Mouse (Mus musculus): Measurements from ENCODE around the gene Adamts14.

The Adamts14 gene

GRCm38 (mm10) chr10:61273081-61273843 lies at the start of gene Adamts14:
Gene Adamts14 (minus strand): TSS chr10:61273438.
- DNase-seq (ENCODE audit: low read depth, low spot score), result no peak

GRCm38 (mm10) chr10:61318527-61318926 lies 45.3 kb upstream of the Adamts14 start:
- DNase-seq (ENCODE audit: low read depth, low spot score), result no peak

- no peak for DNase-seq (ENCODE audit: low read depth, low spot score)
Observed at GRCm38 (mm10) chr10:61315324-61315880, 42.2 kb upstream of the Adamts14 start.

- no peak for DNase-seq (ENCODE audit: low read depth, low spot score)
Observed at GRCm38 (mm10) chr10:61313750-61314149, 40.5 kb upstream of the Adamts14 start.

DNA sequence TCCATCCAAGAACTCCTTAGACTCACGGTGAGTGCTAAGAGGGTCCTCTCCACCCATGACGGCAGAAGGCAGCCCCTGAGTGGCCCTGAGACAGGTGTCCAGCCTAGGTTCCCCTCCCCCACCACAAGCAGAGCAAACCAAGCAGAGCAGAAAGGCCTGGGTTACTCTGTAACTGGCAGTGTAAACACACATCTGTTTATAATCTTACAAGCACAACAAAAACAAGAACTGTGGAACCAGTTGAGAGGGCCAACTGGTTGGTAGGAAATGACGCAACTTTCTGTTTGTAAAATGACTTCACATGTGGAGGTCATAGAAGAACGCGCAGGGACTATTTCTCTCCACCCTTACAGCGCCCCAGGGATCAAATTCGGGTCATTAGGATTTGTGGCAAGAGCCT lies 39.5 kb upstream of the Adamts14 start:
- no peak for DNase-seq (ENCODE audit: low read depth, low spot score)

DNA sequence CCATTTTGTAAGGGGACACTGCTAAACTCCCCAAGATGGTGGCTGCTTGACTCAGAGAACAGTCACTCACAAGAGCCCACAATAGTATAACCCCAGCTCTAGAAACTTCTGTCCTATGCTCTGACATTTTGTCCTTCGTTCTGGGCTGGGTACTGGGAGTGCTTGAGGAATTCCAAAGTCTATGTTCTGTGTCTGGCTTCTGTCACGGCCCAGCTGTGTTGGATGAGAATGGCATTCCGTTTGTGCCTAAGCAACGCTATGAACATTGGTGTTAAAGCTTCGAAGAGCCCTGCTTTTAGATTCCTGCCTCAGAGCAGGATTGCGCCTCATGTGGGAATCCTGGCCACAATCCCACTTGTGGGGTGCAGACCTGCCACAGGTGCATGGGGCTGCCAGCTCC lies 38.9 kb upstream of the Adamts14 start:
- no peak for DNase-seq (ENCODE audit: low read depth, low spot score)

- DNase-seq (ENCODE audit: low read depth, low spot score), result peak; percentile 40
Observed at GRCm38 (mm10) chr10:61308706-61309320, 35.6 kb upstream of the Adamts14 start.

GRCm38 (mm10) chr10:61305928-61306590 lies 32.8 kb upstream of the Adamts14 start:
- no peak for DNase-seq (ENCODE audit: low read depth, low spot score)

GRCm38 (mm10) chr10:61304046-61304445 lies 30.8 kb upstream of the Adamts14 start:
- DNase-seq (ENCODE audit: low read depth, low spot score), result no peak

DNA sequence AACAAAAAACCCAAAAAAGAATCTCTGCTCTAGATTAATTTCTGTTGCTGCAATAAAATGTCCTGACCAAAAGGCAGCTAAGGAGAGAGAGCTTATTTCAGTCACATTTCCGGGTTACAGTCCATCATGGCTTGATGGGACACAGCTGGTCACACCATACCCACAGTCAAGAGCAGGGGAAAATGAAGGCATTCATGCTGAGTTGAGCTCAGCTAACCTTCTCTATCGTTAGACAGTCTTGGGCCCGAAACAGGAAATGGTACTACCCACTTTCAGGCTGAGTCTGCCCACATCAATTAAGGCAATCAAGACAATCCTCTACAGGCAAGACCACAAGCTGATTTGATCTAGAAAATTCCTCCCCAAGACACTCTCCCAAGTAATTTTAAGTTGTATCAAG lies 27.8 kb upstream of the Adamts14 start:
- no peak for DNase-seq (ENCODE audit: low read depth, low spot score)

DNA sequence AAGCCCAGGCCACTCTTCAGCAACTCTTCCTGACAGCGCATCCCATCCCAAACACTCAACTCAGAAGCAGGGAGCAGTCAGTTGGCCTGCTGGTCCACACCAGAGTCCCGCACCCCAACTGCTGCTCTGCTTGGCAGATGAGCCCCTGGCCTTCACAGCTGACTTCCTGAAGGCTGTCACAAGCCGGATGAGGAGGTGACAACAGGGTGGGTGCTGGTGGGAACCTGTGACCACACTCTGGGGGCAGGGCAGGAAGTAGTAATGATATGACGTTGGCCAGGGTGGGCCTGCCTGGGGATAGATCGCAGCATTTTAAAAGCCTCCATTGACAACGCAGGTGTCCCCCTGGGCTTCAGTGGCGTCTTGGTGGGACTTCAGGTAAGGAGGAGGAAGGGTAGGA lies 24.2 kb upstream of the Adamts14 start, which contains the start of gene Prf1:
TSS of gene Prf1 (plus strand) at position 357 of the 400 bp plus-strand sequence.
- DNase-seq (ENCODE audit: low read depth, low spot score), result no peak

DNA sequence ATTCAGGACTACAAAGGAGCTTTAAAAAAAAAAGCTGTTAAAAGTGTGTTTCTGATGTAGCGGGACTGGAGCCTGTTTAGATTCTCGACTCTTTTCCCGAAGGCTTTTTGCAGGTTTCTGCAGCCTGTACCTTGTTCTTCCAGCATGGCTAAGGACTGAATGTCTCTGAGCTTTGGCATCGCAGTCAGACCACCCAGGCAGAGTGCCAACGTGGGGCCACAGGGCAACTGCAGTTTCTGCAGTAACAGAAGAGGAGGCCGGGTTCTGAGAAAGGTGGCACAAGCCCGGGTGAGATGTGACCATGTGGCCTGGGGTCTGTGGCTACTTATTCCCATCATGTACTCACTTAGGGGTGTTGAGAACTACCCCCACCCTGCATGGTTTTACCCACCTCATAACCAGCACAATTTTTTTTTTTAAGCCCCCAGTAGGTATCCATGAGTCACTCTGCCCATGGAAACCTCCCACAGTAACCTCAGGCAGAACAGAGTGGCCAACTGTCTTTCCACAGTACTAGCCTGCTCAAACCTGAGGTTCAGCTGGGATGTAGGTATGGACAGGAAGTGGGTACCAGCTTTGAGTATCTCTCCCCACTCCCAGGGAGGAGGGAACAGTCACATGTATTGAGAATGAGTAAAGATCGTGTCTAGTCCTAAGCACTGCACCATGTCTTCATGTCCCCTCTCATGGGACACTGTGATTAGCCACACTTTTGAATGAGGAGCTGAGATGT lies 23.6 kb upstream of the Adamts14 start:
- DNase-seq (ENCODE audit: low read depth, low spot score), result no peak

GRCm38 (mm10) chr10:61294242-61294641 lies 21.0 kb upstream of the Adamts14 start:
- DNase-seq (ENCODE audit: low read depth, low spot score), result no peak

DNA sequence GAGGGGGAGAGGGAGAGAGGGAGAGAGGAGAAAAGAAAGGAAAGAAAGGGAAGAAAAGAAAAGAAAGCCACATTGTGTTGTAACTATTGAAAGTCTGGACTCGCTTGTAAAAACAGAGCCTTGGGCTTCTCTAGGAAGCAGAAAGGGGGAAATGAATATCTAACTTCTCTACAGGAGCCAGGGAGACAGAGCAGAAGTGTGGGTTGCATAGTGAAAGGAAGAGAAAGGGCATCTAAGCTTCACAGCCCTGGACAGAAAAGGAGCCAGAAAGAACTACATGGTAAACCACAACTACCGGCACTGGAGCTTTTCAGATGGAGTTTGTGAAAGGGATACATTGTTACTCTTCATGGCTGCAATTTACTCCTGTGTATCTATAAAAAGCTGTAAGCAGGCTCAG lies 17.2 kb upstream of the Adamts14 start:
- no peak for DNase-seq (ENCODE audit: low read depth, low spot score)

DNA sequence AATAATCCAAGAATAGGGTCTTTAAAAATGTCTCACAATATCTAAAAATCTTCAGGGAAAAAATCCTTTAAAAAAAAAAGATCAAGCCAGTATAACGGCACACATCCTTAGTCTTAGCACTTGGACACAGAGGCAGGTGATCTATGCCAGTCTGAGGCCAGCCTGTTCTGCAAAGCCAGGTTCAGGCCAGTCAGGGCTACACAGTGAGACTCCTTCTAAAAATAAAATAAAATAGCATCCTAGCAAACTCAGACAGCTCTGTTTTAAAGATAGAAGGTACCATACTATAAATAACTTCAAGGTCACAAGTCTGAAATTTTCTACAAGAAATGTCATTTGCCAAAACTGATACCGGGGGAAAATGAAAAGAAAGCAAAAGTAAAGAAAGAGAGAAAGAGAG lies 16.8 kb upstream of the Adamts14 start:
- DNase-seq (ENCODE audit: low read depth, low spot score), result no peak

GRCm38 (mm10) chr10:61286246-61286645 lies 13.0 kb upstream of the Adamts14 start:
- DNase-seq (ENCODE audit: low read depth, low spot score), result peak; percentile 69

DNA sequence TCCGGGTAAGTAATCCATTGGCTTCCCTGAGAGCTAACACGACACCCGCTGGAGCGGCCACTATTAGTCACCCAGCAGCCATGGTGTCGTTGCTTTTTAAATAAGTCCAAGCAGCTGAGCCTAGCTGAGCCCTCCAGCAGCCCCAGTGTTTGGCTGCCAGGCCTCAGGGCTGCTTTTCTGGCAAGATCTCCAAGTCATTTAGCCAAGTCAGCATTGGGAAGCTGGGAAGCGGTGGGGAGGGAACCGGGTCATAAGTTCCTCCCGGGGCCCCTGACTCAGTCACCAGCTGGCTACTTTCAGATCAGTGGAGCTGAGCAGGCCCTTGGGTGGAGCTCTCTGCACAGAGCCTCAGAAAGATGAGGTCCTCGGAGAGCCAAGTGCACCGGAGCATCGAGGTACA lies 12.0 kb upstream of the Adamts14 start:
- peak; percentile 90 for DNase-seq (ENCODE audit: low read depth, low spot score)

- DNase-seq (ENCODE audit: low read depth, low spot score), result no peak
Observed at GRCm38 (mm10) chr10:61284309-61284708, 11.1 kb upstream of the Adamts14 start.

DNA sequence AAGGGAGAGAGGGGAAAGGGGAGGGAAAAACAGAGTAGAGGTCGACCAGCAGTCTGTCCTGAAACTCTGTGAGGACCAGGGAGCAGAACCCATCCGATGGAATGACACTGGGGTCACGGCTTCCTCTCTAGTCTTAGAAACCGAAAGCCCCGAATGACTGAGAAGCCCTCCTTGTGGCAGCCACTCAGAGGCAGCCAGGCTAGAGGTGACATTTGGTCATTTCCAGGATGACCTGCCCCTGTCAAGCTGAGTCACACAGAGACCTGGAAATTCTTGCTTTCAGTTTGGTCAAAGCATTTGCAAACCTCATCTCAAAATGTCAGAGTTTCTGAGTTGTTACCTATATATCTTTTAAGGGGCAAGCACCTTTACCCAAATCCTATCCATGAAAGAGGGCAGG lies 7.9 kb upstream of the Adamts14 start:
- DNase-seq (ENCODE audit: low read depth, low spot score), result no peak

GRCm38 (mm10) chr10:61277918-61278674 lies 4.9 kb upstream of the Adamts14 start:
- peak; percentile 87 for DNase-seq (ENCODE audit: low read depth, low spot score)

- DNase-seq (ENCODE audit: low read depth, low spot score), result no peak
Observed at GRCm38 (mm10) chr10:61277051-61277450, 3.8 kb upstream of the Adamts14 start.

Data from skeletal muscle tissue, adult 2 months (tissue).